Mouse (Mus musculus): ENCODE data around the gene Slco3a1. TPM values are rescaled to one million over a fixed set of nuclear protein-coding genes. Genes with fewer than 3 reads are reported as not detected.

Gene Slco3a1
- polyA plus RNA-seq, 1 experiment from 2014 or later: 14.8 TPM

GRCm38 (mm10) chr7:74240459-74241172, 314.0 kb downstream of the Slco3a1 start:
- H3K4me1 ChIP-seq: peaks cover 26% of the 10 kb centered on the region
- H3K9ac ChIP-seq (replicated peaks): no peak overlapping the region
- H3K27ac ChIP-seq (replicated peaks): peak overlapping the region; percentile 27; the same call in 1 of the 2 replicates
- H3K27me3 ChIP-seq: no peaks in the 10 kb centered on the region
- no peaks in the 10 kb centered on the region for H3K36me3 ChIP-seq
- ATAC-seq (ENCODE audit: low FRiP score, low read depth): peak; percentile 65
- H3K4me2 ChIP-seq (replicated peaks): no peak overlapping the region
- no peak overlapping the region for H3K4me3 ChIP-seq
- WGBS: 42% methylated on average over 4 of the region's 4 CpGs
- peaks cover 4% of the 10 kb centered on the region; the same call in 1 of the 2 replicates for H3K9me3 ChIP-seq

Small RNAs within 50 kb of the gene (microRNA-seq; reads per million reads assigned to microRNA genes)
- gene Gm27459: not detected

Measured in midbrain, embryonic 12.5 days (tissue).